Mouse (Mus musculus): ENCODE results near the gene Tmed1. TPM values are rescaled to one million over a fixed set of nuclear protein-coding genes. Genes with fewer than 3 reads are reported as not detected.

Tmed1 gene
- polyA plus RNA-seq (2014; fragmentation: Nextera tagmentation; extraction: Ambion mirVana): 83.1 and 83.5 TPM in 2 replicates

DNA sequence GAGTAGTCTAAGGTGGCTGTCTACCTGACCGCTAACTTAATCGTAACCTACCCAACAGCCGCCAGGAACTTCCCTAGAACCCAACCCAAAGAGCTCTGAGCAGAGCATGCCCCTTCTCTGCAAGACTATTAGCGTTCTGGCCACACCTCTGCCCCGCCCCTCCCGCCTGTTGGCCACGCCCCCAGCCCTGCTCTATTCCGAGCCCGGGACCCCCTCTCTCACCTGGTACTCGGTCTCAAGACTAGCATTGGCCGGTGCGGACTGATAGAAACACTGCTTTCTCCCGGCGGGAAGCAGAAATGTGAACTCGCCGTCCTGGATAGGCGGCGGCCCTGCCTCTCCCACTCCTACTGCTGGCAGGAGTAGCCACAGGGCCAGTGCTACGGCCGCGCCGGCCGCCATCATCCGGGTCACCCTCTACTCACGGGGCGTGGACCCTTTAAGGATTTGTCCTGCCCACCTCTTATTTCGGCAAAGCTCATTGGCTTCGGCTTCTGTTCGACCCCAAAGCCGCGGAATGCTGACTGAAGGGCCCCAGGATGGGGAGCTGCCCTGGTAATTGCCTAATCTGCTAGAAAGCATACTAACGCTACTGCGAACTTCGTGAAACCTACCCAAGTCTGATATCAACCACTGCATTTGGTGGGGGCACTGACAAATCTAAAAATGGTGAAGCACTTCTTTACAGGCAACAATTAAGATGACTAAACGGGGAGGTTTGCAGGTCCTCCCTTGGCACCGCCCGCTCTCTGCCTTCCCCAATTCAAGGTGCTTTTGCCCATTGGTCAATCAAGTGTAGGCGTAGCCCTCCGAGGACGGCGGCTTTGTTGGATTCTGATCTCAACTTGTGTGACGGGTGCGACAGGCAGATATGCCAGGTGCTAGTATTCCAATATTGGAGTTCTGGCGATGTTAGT lies at the start of gene Tmed1:
Gene Tmed1 (minus strand): TSS at position 481 of the 917 bp plus-strand sequence.
- H3K27ac ChIP-seq (ENCODE audit: low read depth, low read length): peak within 1 kb of the TSS; percentile 87
- peaks cover 6% of the 10 kb centered on the region; the same call in 1 of the 2 replicates for H3K4me1 ChIP-seq (replicated peaks; ENCODE audit: control insufficient read depth, insufficient read depth, low read length)
- H3K9me3 ChIP-seq (ENCODE audit: control insufficient read depth, low read length): no peaks in the 10 kb centered on the region
- WGBS: under 1% methylated on average over 44 of the region's 44 CpGs
- peak within 1 kb of the TSS; percentile 67 for H3K4me2 ChIP-seq (ENCODE audit: low read depth, low read length, severe bottlenecking)
- peaks cover 6% of the 10 kb centered on the region; the same call in 1 of the 2 replicates for H3K36me3 ChIP-seq (ENCODE audit: control insufficient read depth, insufficient read depth, low read length)
- peak; percentile 95 for DNase-seq (ENCODE audit: low spot score)
- H3K4me3 ChIP-seq (ENCODE audit: low read depth, low read length): peak within 1 kb of the TSS; percentile 70
- peak; percentile 96 for ATAC-seq (replicated peaks; ENCODE audit: low FRiP score)
- peak within 1 kb of the TSS; percentile 79 for H3K9ac ChIP-seq (ENCODE audit: low read length)
- no peaks in the 10 kb centered on the region for H3K27me3 ChIP-seq (ENCODE audit: control insufficient read depth, insufficient read depth, low read length)

DNA sequence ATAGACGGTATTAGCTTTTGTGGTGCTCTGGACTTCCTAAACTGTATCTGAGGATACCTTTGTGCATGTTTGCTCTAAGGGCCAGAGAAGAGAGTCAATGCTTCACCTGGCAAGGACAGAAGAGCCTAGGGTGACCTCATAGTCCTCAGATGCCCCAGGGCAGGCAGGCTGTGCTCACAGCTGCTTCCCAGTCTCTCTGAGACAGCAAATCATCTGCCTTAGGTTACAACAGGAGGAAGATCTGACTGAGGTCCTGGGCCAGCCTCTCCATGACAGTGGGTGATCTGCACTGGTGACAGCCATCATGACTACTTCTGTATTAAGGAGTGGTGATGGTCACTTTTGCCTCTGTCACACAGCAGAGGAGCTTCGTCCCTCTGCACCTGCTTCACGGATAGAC lies 49.1 kb upstream of the Tmed1 start:
- no peaks in the 10 kb centered on the region for H3K27me3 ChIP-seq (ENCODE audit: control insufficient read depth, insufficient read depth, low read length)
- no peak overlapping the region for H3K4me2 ChIP-seq (ENCODE audit: low read depth, low read length, severe bottlenecking)
- no peak overlapping the region for H3K9ac ChIP-seq (ENCODE audit: low read length)
- no peak for DNase-seq (ENCODE audit: low spot score)
- H3K4me3 ChIP-seq (ENCODE audit: low read depth, low read length): no peak overlapping the region
- no peaks in the 10 kb centered on the region for H3K9me3 ChIP-seq (ENCODE audit: control insufficient read depth, low read length)
- H3K36me3 ChIP-seq (ENCODE audit: control insufficient read depth, insufficient read depth, low read length): no peaks in the 10 kb centered on the region
- no peak overlapping the region for H3K27ac ChIP-seq (ENCODE audit: low read depth, low read length)
- no peak for ATAC-seq (replicated peaks; ENCODE audit: low FRiP score)
- 97% methylated on average over 3 of the region's 3 CpGs for WGBS
- H3K4me1 ChIP-seq (replicated peaks; ENCODE audit: control insufficient read depth, insufficient read depth, low read length): no peaks in the 10 kb centered on the region

DNA sequence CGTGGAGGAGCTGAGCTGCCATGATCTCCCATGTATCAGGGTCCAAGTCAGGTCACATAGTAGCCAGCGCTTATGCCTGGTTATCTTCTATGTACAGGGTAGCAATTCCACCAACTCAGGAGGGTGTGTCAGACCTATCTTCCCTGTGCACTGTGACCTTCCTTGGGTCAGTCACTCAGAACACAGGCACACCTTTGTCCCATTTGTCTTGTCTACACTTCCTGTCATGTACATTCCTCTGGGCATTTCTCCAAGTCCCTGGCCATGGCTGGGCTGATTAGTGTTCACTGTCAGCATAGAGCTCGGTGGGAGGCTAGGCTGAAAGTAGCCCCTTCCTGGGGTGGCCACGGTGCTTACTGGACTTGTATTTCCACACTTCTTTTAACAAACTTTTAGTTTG lies 48.3 kb upstream of the Tmed1 start:
- WGBS: 97% methylated on average over 4 of the region's 4 CpGs
- ATAC-seq (replicated peaks; ENCODE audit: low FRiP score): no peak
- no peaks in the 10 kb centered on the region for H3K4me1 ChIP-seq (replicated peaks; ENCODE audit: control insufficient read depth, insufficient read depth, low read length)
- no peak overlapping the region for H3K9ac ChIP-seq (ENCODE audit: low read length)
- H3K27ac ChIP-seq (ENCODE audit: low read depth, low read length): no peak overlapping the region
- no peak overlapping the region for H3K4me3 ChIP-seq (ENCODE audit: low read depth, low read length)
- H3K4me2 ChIP-seq (ENCODE audit: low read depth, low read length, severe bottlenecking): no peak overlapping the region
- H3K27me3 ChIP-seq (ENCODE audit: control insufficient read depth, insufficient read depth, low read length): no peaks in the 10 kb centered on the region
- no peak for DNase-seq (ENCODE audit: low spot score)
- no peaks in the 10 kb centered on the region for H3K9me3 ChIP-seq (ENCODE audit: control insufficient read depth, low read length)
- no peaks in the 10 kb centered on the region for H3K36me3 ChIP-seq (ENCODE audit: control insufficient read depth, insufficient read depth, low read length)

DNA sequence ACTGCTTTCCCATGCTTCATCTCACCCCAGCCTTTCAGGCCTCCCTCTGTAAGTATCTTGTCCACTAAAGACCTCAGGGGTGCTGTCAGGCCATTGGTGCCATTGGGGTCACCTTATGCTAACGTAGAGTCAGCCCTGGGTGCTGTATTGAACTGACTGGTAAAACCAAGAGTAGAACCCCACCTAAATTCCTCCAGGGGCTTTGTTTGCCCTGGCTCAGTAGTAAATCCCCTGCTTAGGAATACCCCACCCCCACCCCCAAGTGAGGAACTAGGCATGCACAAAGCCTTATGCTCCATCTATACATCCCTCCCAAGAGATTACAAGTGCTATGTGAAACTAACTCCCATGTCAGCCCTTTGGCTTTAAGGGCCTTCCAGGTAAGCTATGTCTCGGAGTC lies 47.5 kb upstream of the Tmed1 start:
- no peaks in the 10 kb centered on the region for H3K9me3 ChIP-seq (ENCODE audit: control insufficient read depth, low read length)
- no peaks in the 10 kb centered on the region for H3K27me3 ChIP-seq (ENCODE audit: control insufficient read depth, insufficient read depth, low read length)
- 89% methylated on average over 2 of the region's 2 CpGs for WGBS
- H3K27ac ChIP-seq (ENCODE audit: low read depth, low read length): no peak overlapping the region
- H3K4me3 ChIP-seq (ENCODE audit: low read depth, low read length): no peak overlapping the region
- no peaks in the 10 kb centered on the region for H3K36me3 ChIP-seq (ENCODE audit: control insufficient read depth, insufficient read depth, low read length)
- H3K4me1 ChIP-seq (replicated peaks; ENCODE audit: control insufficient read depth, insufficient read depth, low read length): no peaks in the 10 kb centered on the region
- no peak overlapping the region for H3K4me2 ChIP-seq (ENCODE audit: low read depth, low read length, severe bottlenecking)
- DNase-seq (ENCODE audit: low spot score) (no peak), ATAC-seq (replicated peaks; ENCODE audit: low FRiP score) (no peak)
- no peak overlapping the region for H3K9ac ChIP-seq (ENCODE audit: low read length)

DNA sequence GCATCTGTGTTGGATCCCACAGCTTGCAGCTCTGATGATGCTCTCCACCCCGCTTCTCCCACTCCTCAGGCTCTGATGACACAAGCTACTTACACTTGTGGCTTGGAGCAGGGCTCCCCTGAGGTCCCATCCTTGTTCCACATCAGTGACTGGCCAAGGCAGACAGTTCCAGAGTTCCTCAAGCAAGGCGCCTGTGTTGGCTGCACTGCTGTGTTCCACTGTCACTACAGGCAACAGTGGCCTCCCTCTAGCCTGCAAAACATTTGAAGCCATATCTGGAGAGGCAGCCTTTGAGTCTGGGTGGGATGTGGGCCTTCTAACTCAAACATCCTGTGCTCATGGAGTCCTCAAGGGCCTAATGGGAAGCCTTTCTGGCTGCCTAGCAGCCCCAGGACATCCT lies 46.9 kb upstream of the Tmed1 start:
- ATAC-seq (replicated peaks; ENCODE audit: low FRiP score): no peak
- Histone ChIP-seq H3K27me3 (ENCODE audit: control insufficient read depth, insufficient read depth, low read length) (no peaks in the 10 kb centered on the region), H3K27ac (ENCODE audit: low read depth, low read length) (no peak overlapping the region), H3K4me2 (ENCODE audit: low read depth, low read length, severe bottlenecking) (no peak overlapping the region), H3K9me3 (ENCODE audit: control insufficient read depth, low read length) (no peaks in the 10 kb centered on the region), H3K9ac (ENCODE audit: low read length) (no peak overlapping the region), H3K4me1 (replicated peaks; ENCODE audit: control insufficient read depth, insufficient read depth, low read length) (no peaks in the 10 kb centered on the region), H3K36me3 (ENCODE audit: control insufficient read depth, insufficient read depth, low read length) (no peaks in the 10 kb centered on the region), H3K4me3 (ENCODE audit: low read depth, low read length) (no peak overlapping the region)
- no peak for DNase-seq (ENCODE audit: low spot score)
- WGBS: 96% methylated on average over 2 of the region's 2 CpGs

DNA sequence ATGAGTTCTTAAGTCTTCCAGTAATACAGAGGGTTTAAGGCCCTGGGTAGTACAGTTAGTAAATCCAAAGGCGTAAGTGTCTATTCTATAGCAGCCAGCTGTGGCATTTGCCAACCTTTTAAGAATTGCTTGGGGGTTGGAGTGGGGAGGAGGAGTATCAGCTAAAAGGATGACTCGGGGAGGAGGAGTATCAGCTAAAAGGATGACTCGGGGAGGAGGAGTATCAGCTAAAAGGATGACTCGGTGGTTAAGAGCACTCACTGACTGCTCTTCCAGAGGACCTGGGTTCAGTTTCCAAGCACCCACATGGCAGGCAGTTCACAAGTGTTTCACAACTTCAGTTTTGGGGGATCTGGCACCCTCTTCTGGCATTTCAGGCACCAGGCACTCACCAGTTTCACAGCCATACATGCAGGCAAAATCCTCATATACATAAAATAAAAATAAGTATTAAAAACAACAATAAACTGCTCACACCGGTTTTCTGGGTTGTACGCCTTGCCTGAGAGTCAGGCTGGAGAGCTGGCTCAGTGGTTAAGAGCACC lies 45.2 kb upstream of the Tmed1 start:
- no peak overlapping the region for H3K9ac ChIP-seq (ENCODE audit: low read length)
- H3K27me3 ChIP-seq (ENCODE audit: control insufficient read depth, insufficient read depth, low read length): no peaks in the 10 kb centered on the region
- DNase-seq (ENCODE audit: low spot score): no peak
- no peaks in the 10 kb centered on the region for H3K4me1 ChIP-seq (replicated peaks; ENCODE audit: control insufficient read depth, insufficient read depth, low read length)
- no peak for ATAC-seq (replicated peaks; ENCODE audit: low FRiP score)
- no peaks in the 10 kb centered on the region for H3K9me3 ChIP-seq (ENCODE audit: control insufficient read depth, low read length)
- 94% methylated on average over 6 of the region's 6 CpGs for WGBS
- no peak overlapping the region for H3K4me3 ChIP-seq (ENCODE audit: low read depth, low read length)
- no peaks in the 10 kb centered on the region for H3K36me3 ChIP-seq (ENCODE audit: control insufficient read depth, insufficient read depth, low read length)
- no peak overlapping the region for H3K4me2 ChIP-seq (ENCODE audit: low read depth, low read length, severe bottlenecking)
- no peak overlapping the region for H3K27ac ChIP-seq (ENCODE audit: low read depth, low read length)

DNA sequence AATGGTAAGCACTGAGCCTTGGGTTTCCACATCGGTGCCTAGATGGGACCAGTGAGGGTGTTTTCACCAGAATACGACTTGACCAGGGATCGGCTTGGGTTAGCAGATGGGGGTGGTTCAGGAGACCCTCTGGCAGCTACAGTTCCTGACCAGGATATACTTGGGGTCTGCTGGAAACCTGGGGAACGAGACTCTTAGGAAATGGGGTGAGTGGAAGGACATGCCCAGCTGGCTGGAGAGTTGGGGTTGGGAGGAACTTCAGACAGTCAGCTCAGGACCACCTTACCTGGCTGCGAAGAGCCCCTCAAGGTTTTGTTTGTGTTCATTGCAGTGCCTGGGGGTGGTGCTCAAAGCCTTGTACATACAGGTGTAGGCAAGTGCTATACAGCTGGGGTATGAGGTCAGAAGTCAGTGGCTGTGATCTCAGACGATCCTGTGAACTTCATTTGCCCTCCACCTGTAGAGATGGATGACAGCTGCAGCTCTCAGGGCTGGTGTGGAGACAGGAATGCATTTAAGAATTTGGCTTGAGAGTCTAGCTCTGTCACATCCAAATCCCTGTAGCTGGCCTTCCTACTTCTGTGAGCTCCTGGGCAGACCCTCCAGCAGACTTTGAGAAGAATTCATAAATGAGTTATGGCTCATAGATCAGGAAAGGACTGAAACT lies 43.7 kb upstream of the Tmed1 start:
- Histone ChIP-seq H3K4me2 (ENCODE audit: low read depth, low read length, severe bottlenecking) (no peak overlapping the region), H3K36me3 (ENCODE audit: control insufficient read depth, insufficient read depth, low read length) (no peaks in the 10 kb centered on the region), H3K27ac (ENCODE audit: low read depth, low read length) (no peak overlapping the region), H3K9ac (ENCODE audit: low read length) (no peak overlapping the region), H3K4me1 (replicated peaks; ENCODE audit: control insufficient read depth, insufficient read depth, low read length) (peaks cover under 1% of the 10 kb centered on the region; the same call in 1 of the 2 replicates), H3K27me3 (ENCODE audit: control insufficient read depth, insufficient read depth, low read length) (no peaks in the 10 kb centered on the region), H3K9me3 (ENCODE audit: control insufficient read depth, low read length) (no peaks in the 10 kb centered on the region), H3K4me3 (ENCODE audit: low read depth, low read length) (no peak overlapping the region)
- WGBS: 92% methylated on average over 6 of the region's 6 CpGs
- ATAC-seq (replicated peaks; ENCODE audit: low FRiP score) (no peak), DNase-seq (ENCODE audit: low spot score) (no peak)

DNA sequence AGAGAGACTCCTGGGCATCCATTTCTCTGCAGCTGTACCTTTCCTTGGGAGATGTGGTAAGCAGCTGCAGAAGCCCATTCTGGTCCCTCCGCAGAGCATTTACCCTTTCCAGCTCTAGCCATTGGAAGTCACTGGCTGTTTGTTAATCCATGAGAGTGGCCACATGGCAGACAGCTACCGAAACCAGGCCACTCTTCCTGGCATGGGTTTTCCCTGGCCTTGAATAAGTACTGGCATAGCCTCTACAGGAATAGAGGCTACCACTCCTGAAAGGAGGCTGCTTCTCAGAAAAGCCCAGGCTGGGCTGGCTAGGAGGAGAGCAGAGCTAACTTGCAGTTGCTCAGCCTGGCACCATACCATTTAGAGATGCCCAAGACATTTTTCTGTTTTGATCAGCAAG lies 41.0 kb upstream of the Tmed1 start:
- H3K27ac ChIP-seq (ENCODE audit: low read depth, low read length): no peak overlapping the region
- DNase-seq (ENCODE audit: low spot score) (no peak), ATAC-seq (replicated peaks; ENCODE audit: low FRiP score) (no peak)
- H3K4me2 ChIP-seq (ENCODE audit: low read depth, low read length, severe bottlenecking): no peak overlapping the region
- H3K27me3 ChIP-seq (ENCODE audit: control insufficient read depth, insufficient read depth, low read length): no peaks in the 10 kb centered on the region
- WGBS: 96% methylated on average over 2 of the region's 2 CpGs
- no peaks in the 10 kb centered on the region for H3K36me3 ChIP-seq (ENCODE audit: control insufficient read depth, insufficient read depth, low read length)
- H3K4me1 ChIP-seq (replicated peaks; ENCODE audit: control insufficient read depth, insufficient read depth, low read length): peaks cover 7% of the 10 kb centered on the region
- no peaks in the 10 kb centered on the region for H3K9me3 ChIP-seq (ENCODE audit: control insufficient read depth, low read length)
- no peak overlapping the region for H3K4me3 ChIP-seq (ENCODE audit: low read depth, low read length)
- no peak overlapping the region for H3K9ac ChIP-seq (ENCODE audit: low read length)

Measured in forebrain, embryonic 11.5 days (tissue).